Mouse (Mus musculus) heart, embryonic 14.5 days (tissue): ENCODE results near the gene BC048679. TPM values are rescaled to one million over a fixed set of nuclear protein-coding genes. Genes with fewer than 3 reads are reported as not detected.
"Not testable (repeated sequence)": the region's sequence is repeated elsewhere in the genome, so short reads cannot be mapped to it uniquely, and the experiment has no call there.

Experiments used
- ATAC-seq: fragments of 200-750 bp; cut with Nextera tagmentation; 2 replicates; pipeline ENCODE4 v1.8.0; 2017; ENCODE audit warnings: low read depth, moderate TSS enrichment; ENCODE audit not compliant: insufficient number of reproducible peaks, insufficient read depth, low FRiP score
- H3K27ac ChIP-seq, 2 experiments: fragments of 200-500 bp in 1 of 2; fragments of 300-500 bp in 1 of 2; sonication (generic) in 1 of 2; replicated peaks in 1 of 2; 2 replicates each; pipeline ENCODE4 v1.5.1; 2012 to 2014; ENCODE audit warnings: low read depth in 2 of 2, low read length in 2 of 2, control low read depth in 1 of 2, mild to moderate bottlenecking in 1 of 2, mixed read lengths in 1 of 2; ENCODE audit not compliant: control insufficient read depth in 1 of 2, insufficient read depth in 1 of 2
- H3K27me3 ChIP-seq: fragments of 300-500 bp; sonication (generic); 2 replicates; pipeline ENCODE4 v1.6.1; 2014; ENCODE audit warnings: mild to moderate bottlenecking, low read length, control low read depth; ENCODE audit not compliant: control insufficient read depth, insufficient read depth
- H3K36me3 ChIP-seq: fragments of 300-500 bp; sonication (generic); 2 replicates; pipeline ENCODE4 v1.6.1; 2014; ENCODE audit warnings: mild to moderate bottlenecking, control low read depth, low read length, mixed read lengths; ENCODE audit not compliant: control insufficient read depth, insufficient read depth
- H3K4me1 ChIP-seq, 2 experiments: fragments of 200-500 bp in 1 of 2; fragments of 300-500 bp in 1 of 2; sonication (generic) in 1 of 2; 2 replicates each; pipeline ENCODE4 v1.6.1; 2012 to 2014; ENCODE audit warnings: low read length in 2 of 2, control low read depth in 1 of 2, mixed read lengths in 1 of 2; ENCODE audit not compliant: control insufficient read depth in 2 of 2, insufficient read depth in 2 of 2
- H3K4me2 ChIP-seq: fragments of 300-500 bp; sonication (generic); 2 replicates; pipeline ENCODE4 v1.6.1; 2014; ENCODE audit warnings: mild to moderate bottlenecking, low read length
- H3K4me3 ChIP-seq, 2 experiments: fragments of 200-500 bp in 1 of 2; fragments of 300-500 bp in 1 of 2; sonication (generic) in 1 of 2; 2 replicates each; pipeline ENCODE4 v1.5.1; 2012 to 2014; ENCODE audit warnings: low read length in 2 of 2, mild to moderate bottlenecking in 2 of 2, control low read depth in 1 of 2, low read depth in 1 of 2, moderate library complexity in 1 of 2; ENCODE audit not compliant: control insufficient read depth in 1 of 2, insufficient read depth in 1 of 2
- H3K9ac ChIP-seq: fragments of 300-500 bp; sonication (generic); 2 replicates; pipeline ENCODE4 v1.6.1; 2014; ENCODE audit warnings: mild to moderate bottlenecking, low read length
- H3K9me3 ChIP-seq: fragments of 300-500 bp; sonication (generic); 2 replicates; pipeline ENCODE4 v1.6.1; 2016; ENCODE audit warnings: low read length, control low read depth; ENCODE audit not compliant: control insufficient read depth
- WGBS: fragments of 180-500 bp; shearing (Covaris S2); extraction: QIAGEN DNeasy Blood & Tissue Kit; methylation state at CpG from one replicate; pipeline ENCODE4 v1.1.7; 2014; 5-methylcytosine and 5-hydroxymethylcytosine counted together
- polyA plus RNA-seq: library from polyadenylated mRNA; unstranded; fragments of >200 nt; fragmentation: Nextera tagmentation; extraction: Ambion mirVana; gene quantifications from 2 replicates; pipeline ENCODE4 v1.2.1, GENCODE M21; 2014

The BC048679 gene
- polyA plus RNA-seq, 1 experiment from 2014 or later = not detected

- Histone ChIP-seq H3K27ac (no peak overlapping the region), H3K9me3 (no peaks in the 10 kb centered on the region), H3K9ac (no peak overlapping the region), H3K27me3 (peaks cover 45% of the 10 kb centered on the region), H3K4me2 (no peak overlapping the region), H3K36me3 (no peaks in the 10 kb centered on the region), H3K4me3 (no peak overlapping the region), H3K4me1 (peaks cover 3 to 5% of the 10 kb centered on the region in 2 experiments; a peak in 2 of 4 replicates)
- ATAC-seq = no peak
- 45% methylated on average over 6 of the region's 6 CpGs for WGBS
Measured at GRCm38 (mm10) chr7:81497171-81497570, 910 bp downstream of the BC048679 start.

GRCm38 (mm10) chr7:81493331-81494021 lies 4.6 kb downstream of the BC048679 start, which contains the start of gene Ap3b2:
Gene Ap3b2 (minus strand): TSS chr7:81493925.
- Histone ChIP-seq H3K9me3 (no peaks in the 10 kb centered on the region), H3K9ac (no peak within 1 kb of the TSS), H3K4me2 (peak within 1 kb of the TSS; percentile 73), H3K4me3 (peak within 1 kb of the TSS; percentile 44 to 57), H3K4me1 (peaks cover 3 to 5% of the 10 kb centered on the region in 2 experiments; a peak in 2 of 4 replicates), H3K36me3 (no peaks in the 10 kb centered on the region), H3K27me3 (peaks cover 48% of the 10 kb centered on the region), H3K27ac (no peak within 1 kb of the TSS)
- WGBS = under 1% methylated on average over 57 of the region's 57 CpGs
- peak; percentile 42 for ATAC-seq

GRCm38 (mm10) chr7:81492628-81493027 lies 5.5 kb downstream of the BC048679 start:
- Histone ChIP-seq H3K9me3 (no peaks in the 10 kb centered on the region), H3K4me1 (peaks cover 3 to 5% of the 10 kb centered on the region in 2 experiments; a peak in 2 of 4 replicates), H3K9ac (no peak overlapping the region), H3K4me2 (peak overlapping the region; percentile 73; the same call in 1 of the 2 replicates), H3K4me3 (no peak overlapping the region), H3K27me3 (peaks cover 48% of the 10 kb centered on the region), H3K27ac (no peak overlapping the region), H3K36me3 (no peaks in the 10 kb centered on the region)
- no peak for ATAC-seq
- 45% methylated on average over 9 of the region's 9 CpGs for WGBS

- peaks cover 3 to 5% of the 10 kb centered on the region in 2 experiments; a peak in 2 of 4 replicates for H3K4me1 ChIP-seq
- H3K36me3 ChIP-seq = no peaks in the 10 kb centered on the region
- 0 out of 2 replicates have a peak, but pooled peaks have one; percentile 6 for ATAC-seq
- H3K4me3 ChIP-seq = no peak overlapping the region
- H3K9ac ChIP-seq = no peak overlapping the region
- 10% methylated on average over 9 of the region's 9 CpGs for WGBS
- H3K4me2 ChIP-seq = no peak overlapping the region
- no peaks in the 10 kb centered on the region for H3K9me3 ChIP-seq
- H3K27ac ChIP-seq = no peak overlapping the region
- H3K27me3 ChIP-seq = peaks cover 25% of the 10 kb centered on the region
Measured at GRCm38 (mm10) chr7:81489649-81490048, 8.4 kb downstream of the BC048679 start.

GRCm38 (mm10) chr7:81480800-81481199 lies 17.3 kb downstream of the BC048679 start:
- 9% methylated on average over 8 of the region's 8 CpGs for WGBS
- Histone ChIP-seq H3K4me1 (no peaks in the 10 kb centered on the region), H3K36me3 (no peaks in the 10 kb centered on the region), H3K27ac (no peak overlapping the region), H3K4me3 (no peak overlapping the region), H3K27me3 (peaks cover 24% of the 10 kb centered on the region), H3K9ac (no peak overlapping the region), H3K4me2 (no peak overlapping the region), H3K9me3 (no peaks in the 10 kb centered on the region)
- ATAC-seq = no peak

- no peaks in the 10 kb centered on the region for H3K4me1 ChIP-seq
- no peak for ATAC-seq
- no peaks in the 10 kb centered on the region for H3K9me3 ChIP-seq
- H3K4me2 ChIP-seq = no peak overlapping the region
- H3K27me3 ChIP-seq = peaks cover 26% of the 10 kb centered on the region
- H3K36me3 ChIP-seq = no peaks in the 10 kb centered on the region
- WGBS = 56% methylated on average over 3 of the region's 3 CpGs
- H3K4me3 ChIP-seq = no peak overlapping the region
- H3K9ac ChIP-seq = no peak overlapping the region
- no peak overlapping the region for H3K27ac ChIP-seq
Measured at GRCm38 (mm10) chr7:81479531-81480090, 18.5 kb downstream of the BC048679 start.

- H3K4me1 ChIP-seq, H3K9me3 ChIP-seq, H3K36me3 ChIP-seq, H3K27ac ChIP-seq, ATAC-seq, H3K9ac ChIP-seq, H3K4me3 ChIP-seq, H3K4me2 ChIP-seq: not testable (repeated sequence)
- H3K27me3 ChIP-seq = peaks cover 26% of the 10 kb centered on the region
Measured at GRCm38 (mm10) chr7:81478261-81478660, 19.8 kb downstream of the BC048679 start.
